Comparison of ENCODE assay signal across 9 mouse cellular contexts in genomic region chr2:85725793-85726192, GRCm38 (mm10). TPM values are rescaled to one million over a fixed set of nuclear protein-coding genes. Genes with fewer than 3 reads are reported as not detected.
DNase-seq lines count a peak whose midpoint lies in the region; ATAC-seq and TF ChIP-seq lines count a peak whose summit lies in the region.
"Had no signal": no experiment of that assay in that cellular context is flagged by ENCODE, and none has a peak within 500 bp of the region (broad histone marks: within the 10 kb centered on the region; RNA-seq: fewer than 3 reads in every experiment).

No protein-coding gene starts in this region.

- H3K4me2 ChIP-seq in heart, postnatal 0 days (ENCODE audit: low read depth, low read length) = no peak overlapping the region
- no peak overlapping the region for H3K4me2 ChIP-seq in heart, embryonic 11.5 days
- H3K4me2 ChIP-seq in forebrain, embryonic 14.5 days (ENCODE audit: low read length) = no peak overlapping the region
- H3K4me2 ChIP-seq in midbrain, embryonic 12.5 days (replicated peaks) = no peak overlapping the region

- 7% methylated on average over 3 of the region's 3 CpGs for WGBS in heart, postnatal 0 days
- WGBS in heart, embryonic 11.5 days (ENCODE audit: insufficient replicate concordance) = 9% methylated on average over 3 of the region's 3 CpGs
- WGBS in forebrain, embryonic 14.5 days = 17% methylated on average over 3 of the region's 3 CpGs
- 18% methylated on average over 3 of the region's 3 CpGs for WGBS in midbrain, embryonic 12.5 days

- peak; percentile 37 for DNase-seq in heart, postnatal 0 days (ENCODE audit: low spot score)
- peak; percentile 42 for DNase-seq in thymus, postnatal 0 days (ENCODE audit: low spot score)
- DNase-seq in thymus, postnatal 10 days (ENCODE audit: low spot score in 2 of 2) = no peak
- DNase-seq in forebrain, embryonic 14.5 days (ENCODE audit: low spot score) = peak; percentile 75
- DNase-seq in spleen, postnatal 10 days (ENCODE audit: low spot score in 2 of 2) = no peak
- DNase-seq in gastrocnemius, postnatal 14 days = no peak

- intact Hi-C loops in gastrocnemius, postnatal 14 days (cut with DNase I; ENCODE audit: low total_unique reads) = loop anchor here (5.0 kb wide), 1 partner anchor 737 kb away; no protein-coding TSS in a partner anchor

- no peak for TF ChIP-seq EP300 in heart, postnatal 0 days (IDR thresholded peaks at IDR 0.05; ENCODE audit: low read depth)

- no peaks in the 10 kb centered on the region for H3K27me3 ChIP-seq in heart, postnatal 0 days (ENCODE audit: control insufficient read depth, insufficient read depth, low read length)
- no peaks in the 10 kb centered on the region for H3K27me3 ChIP-seq in heart, embryonic 11.5 days (ENCODE audit: control insufficient read depth, insufficient read depth, low read length)
- no peaks in the 10 kb centered on the region for H3K27me3 ChIP-seq in forebrain, embryonic 14.5 days (replicated peaks; ENCODE audit: control insufficient read depth, insufficient read depth, low read length)
- H3K27me3 ChIP-seq in midbrain, embryonic 12.5 days = no peaks in the 10 kb centered on the region

- H3K9me3 ChIP-seq in heart, postnatal 0 days (replicated peaks; ENCODE audit: control insufficient read depth, low read length) = no peaks in the 10 kb centered on the region
- no peaks in the 10 kb centered on the region for H3K9me3 ChIP-seq in heart, embryonic 11.5 days (replicated peaks; ENCODE audit: control insufficient read depth, low read length)
- H3K9me3 ChIP-seq in forebrain, embryonic 14.5 days (replicated peaks; ENCODE audit: control insufficient read depth, low read length) = no peaks in the 10 kb centered on the region
- no peaks in the 10 kb centered on the region for H3K9me3 ChIP-seq in midbrain, embryonic 12.5 days

- TF ChIP-seq CTCF in heart, postnatal 0 days (IDR thresholded peaks at IDR 0.05; ENCODE audit: low read depth) = peak; percentile 72

- H3K4me3 ChIP-seq in heart, postnatal 0 days (ENCODE audit: low read depth, low read length) = no peak overlapping the region
- no peak overlapping the region for H3K4me3 ChIP-seq in heart, embryonic 11.5 days (ENCODE audit: low read depth, low read length)
- no peak overlapping the region for H3K4me3 ChIP-seq in forebrain, embryonic 14.5 days (ENCODE audit: low read depth, low read length)
- H3K4me3 ChIP-seq in midbrain, embryonic 12.5 days = no peak overlapping the region

- H3K36me3 ChIP-seq in heart, postnatal 0 days (replicated peaks; ENCODE audit: control insufficient read depth, insufficient read depth, low read length) = no peaks in the 10 kb centered on the region
- H3K36me3 ChIP-seq in heart, embryonic 11.5 days (ENCODE audit: control insufficient read depth, insufficient read depth, low read length) = no peaks in the 10 kb centered on the region
- H3K36me3 ChIP-seq in forebrain, embryonic 14.5 days (ENCODE audit: control insufficient read depth, insufficient read depth, low read length) = no peaks in the 10 kb centered on the region
- no peaks in the 10 kb centered on the region for H3K36me3 ChIP-seq in midbrain, embryonic 12.5 days

- H3K27ac ChIP-seq in heart, postnatal 0 days (ENCODE audit: low read depth) = no peak overlapping the region
- no peak overlapping the region for H3K27ac ChIP-seq in heart, embryonic 11.5 days (ENCODE audit: low read depth, low read length)
- no peak overlapping the region for H3K27ac ChIP-seq in forebrain, embryonic 14.5 days (ENCODE audit: low read depth, low read length)
- H3K27ac ChIP-seq in midbrain, embryonic 12.5 days (replicated peaks) = no peak overlapping the region

- no peak overlapping the region for H3K9ac ChIP-seq in heart, postnatal 0 days (replicated peaks; ENCODE audit: low read depth, low read length)
- no peak overlapping the region for H3K9ac ChIP-seq in heart, embryonic 11.5 days (ENCODE audit: low read depth, low read length)
- H3K9ac ChIP-seq in forebrain, embryonic 14.5 days (ENCODE audit: low read length) = no peak overlapping the region
- no peak overlapping the region for H3K9ac ChIP-seq in midbrain, embryonic 12.5 days (replicated peaks)

- ATAC-seq in heart, postnatal 0 days (ENCODE audit: insufficient read depth, low read depth) = no peak
- ATAC-seq in heart, embryonic 11.5 days (replicated peaks; ENCODE audit: insufficient number of reproducible peaks, low FRiP score, low TSS enrichment) = no peak
- peak; percentile 44; the same call in 1 of the 2 replicates for ATAC-seq in forebrain, embryonic 14.5 days
- ATAC-seq in midbrain, embryonic 12.5 days (ENCODE audit: low FRiP score, low read depth) = peak; percentile 70; the same call in 1 of the 2 replicates

- no peaks in the 10 kb centered on the region for H3K4me1 ChIP-seq in heart, postnatal 0 days (ENCODE audit: control insufficient read depth, insufficient read depth)
- no peaks in the 10 kb centered on the region for H3K4me1 ChIP-seq in heart, embryonic 11.5 days (ENCODE audit: control insufficient read depth, insufficient read depth, low read length)
- H3K4me1 ChIP-seq in forebrain, embryonic 14.5 days (ENCODE audit: control insufficient read depth, insufficient read depth, low read length) = no peaks in the 10 kb centered on the region
- H3K4me1 ChIP-seq in midbrain, embryonic 12.5 days = no peaks in the 10 kb centered on the region

RNA-seq across cellular contexts. Expression of gene Olfr1009, which starts 10.6 kb away (rescaled TPM):
- total RNA-seq in heart, postnatal 0 days (2014; rRNA removed; ENCODE audit: low replicate concordance) = not detected in 2 replicates
- polyA plus RNA-seq in heart, postnatal 0 days (2015; fragmentation: Nextera tagmentation; extraction: Ambion mirVana) = not detected in 2 replicates
- not detected in 2 replicates for polyA plus RNA-seq in heart, embryonic 11.5 days (2014; fragmentation: Nextera tagmentation; extraction: Ambion mirVana)
- polyA plus RNA-seq in thymus, postnatal 0 days (2015; fragmentation: Nextera tagmentation; extraction: Ambion mirVana) = not detected in 2 replicates
- not detected in 2 replicates for polyA plus RNA-seq in forebrain, embryonic 14.5 days (2014; fragmentation: Nextera tagmentation; extraction: Ambion mirVana)
- not detected in 2 replicates for polyA plus RNA-seq in midbrain, embryonic 12.5 days (2016; fragmentation: Nextera tagmentation; extraction: Ambion mirVana)
- total RNA-seq in gastrocnemius, postnatal 14 days (2021) = not detected
- polyA plus RNA-seq: heart, embryonic 16.5 days had no signal

RNA-seq across cellular contexts. Expression of gene Olfr1008, which starts 36.6 kb away (rescaled TPM):
- total RNA-seq in heart, postnatal 0 days (2014; rRNA removed; ENCODE audit: low replicate concordance) = not detected in 2 replicates
- not detected in 2 replicates for polyA plus RNA-seq in heart, postnatal 0 days (2015; fragmentation: Nextera tagmentation; extraction: Ambion mirVana)
- not detected in 2 replicates for polyA plus RNA-seq in heart, embryonic 11.5 days (2014; fragmentation: Nextera tagmentation; extraction: Ambion mirVana)
- polyA plus RNA-seq in thymus, postnatal 0 days (2015; fragmentation: Nextera tagmentation; extraction: Ambion mirVana) = not detected in 2 replicates
- polyA plus RNA-seq in forebrain, embryonic 14.5 days (2014; fragmentation: Nextera tagmentation; extraction: Ambion mirVana) = not detected in 2 replicates
- polyA plus RNA-seq in midbrain, embryonic 12.5 days (2016; fragmentation: Nextera tagmentation; extraction: Ambion mirVana) = not detected in 2 replicates
- not detected for total RNA-seq in gastrocnemius, postnatal 14 days (2021)
- polyA plus RNA-seq: heart, embryonic 16.5 days had no signal

RNA-seq across cellular contexts. Expression of gene Olfr1012, which starts 36.8 kb away (rescaled TPM):
- not detected in 2 replicates for total RNA-seq in heart, postnatal 0 days (2014; rRNA removed; ENCODE audit: low replicate concordance)
- polyA plus RNA-seq in heart, postnatal 0 days (2015; fragmentation: Nextera tagmentation; extraction: Ambion mirVana) = not detected in 2 replicates
- polyA plus RNA-seq in heart, embryonic 11.5 days (2014; fragmentation: Nextera tagmentation; extraction: Ambion mirVana) = not detected in 2 replicates
- not detected in 2 replicates for polyA plus RNA-seq in thymus, postnatal 0 days (2015; fragmentation: Nextera tagmentation; extraction: Ambion mirVana)
- polyA plus RNA-seq in forebrain, embryonic 14.5 days (2014; fragmentation: Nextera tagmentation; extraction: Ambion mirVana) = not detected in 2 replicates
- polyA plus RNA-seq in midbrain, embryonic 12.5 days (2016; fragmentation: Nextera tagmentation; extraction: Ambion mirVana) = not detected in 2 replicates
- not detected for total RNA-seq in gastrocnemius, postnatal 14 days (2021)
- polyA plus RNA-seq: heart, embryonic 16.5 days had no signal

RNA-seq across cellular contexts. Expression of gene Olfr1013, which starts 41.1 kb away (rescaled TPM):
- total RNA-seq in heart, postnatal 0 days (2014; rRNA removed; ENCODE audit: low replicate concordance) = not detected in 2 replicates
- not detected in 2 replicates for polyA plus RNA-seq in heart, postnatal 0 days (2015; fragmentation: Nextera tagmentation; extraction: Ambion mirVana)
- not detected in 2 replicates for polyA plus RNA-seq in heart, embryonic 11.5 days (2014; fragmentation: Nextera tagmentation; extraction: Ambion mirVana)
- polyA plus RNA-seq in thymus, postnatal 0 days (2015; fragmentation: Nextera tagmentation; extraction: Ambion mirVana) = not detected in 2 replicates
- not detected in 2 replicates for polyA plus RNA-seq in forebrain, embryonic 14.5 days (2014; fragmentation: Nextera tagmentation; extraction: Ambion mirVana)
- not detected in 2 replicates for polyA plus RNA-seq in midbrain, embryonic 12.5 days (2016; fragmentation: Nextera tagmentation; extraction: Ambion mirVana)
- not detected for total RNA-seq in gastrocnemius, postnatal 14 days (2021)
- polyA plus RNA-seq: heart, embryonic 16.5 days had no signal

RNA-seq across cellular contexts. Expression of gene Olfr1014, which starts 46.7 kb away (rescaled TPM):
- not detected in 2 replicates for total RNA-seq in heart, postnatal 0 days (2014; rRNA removed; ENCODE audit: low replicate concordance)
- polyA plus RNA-seq in heart, postnatal 0 days (2015; fragmentation: Nextera tagmentation; extraction: Ambion mirVana) = not detected in 2 replicates
- polyA plus RNA-seq in heart, embryonic 11.5 days (2014; fragmentation: Nextera tagmentation; extraction: Ambion mirVana) = not detected in 2 replicates
- not detected in 2 replicates for polyA plus RNA-seq in thymus, postnatal 0 days (2015; fragmentation: Nextera tagmentation; extraction: Ambion mirVana)
- not detected in 2 replicates for polyA plus RNA-seq in forebrain, embryonic 14.5 days (2014; fragmentation: Nextera tagmentation; extraction: Ambion mirVana)
- polyA plus RNA-seq in midbrain, embryonic 12.5 days (2016; fragmentation: Nextera tagmentation; extraction: Ambion mirVana) = not detected in 2 replicates
- not detected for total RNA-seq in gastrocnemius, postnatal 14 days (2021)
- polyA plus RNA-seq: heart, embryonic 16.5 days had no signal

Comparison
In these comparisons a context has a peak if more than half of its experiments do, and no peak if none do; other contexts are left out.
1. DNase-seq: peak in heart, postnatal 0 days (single experiment), thymus, postnatal 0 days (single experiment) and forebrain, embryonic 14.5 days (single experiment); none in thymus, postnatal 10 days (0 of 2), spleen, postnatal 10 days (0 of 2) and gastrocnemius, postnatal 14 days (single experiment).
2. ATAC-seq: peak in forebrain, embryonic 14.5 days (single experiment) and midbrain, embryonic 12.5 days (single experiment); none in heart, postnatal 0 days (single experiment) and heart, embryonic 11.5 days (single experiment).